Mouse (Mus musculus) ES-E14 (cell line): Measurements from ENCODE around the gene Pias4.

Experiments used
- CHD2 ChIP-seq: IDR thresholded peaks from 2 replicates; pipeline ENCODE4 v1.6.1; 2014; ENCODE audit warnings: mild to moderate bottlenecking, low read depth, low read length, inconsistent platforms
- HCFC1 ChIP-seq: IDR thresholded peaks from 2 replicates; pipeline ENCODE4 v1.6.1; 2012; ENCODE audit warnings: low read length, inconsistent platforms, borderline replicate concordance; ENCODE audit not compliant: insufficient read depth
- MAFK ChIP-seq: IDR thresholded peaks from 2 replicates; pipeline ENCODE4 v1.6.1; 2014; ENCODE audit warnings: mild to moderate bottlenecking, low read depth, low read length, inconsistent platforms; ENCODE audit not compliant: insufficient read depth
- ZC3H11A ChIP-seq: IDR thresholded peaks from 2 replicates; pipeline ENCODE4 v1.6.1; 2012; ENCODE audit warnings: low read depth, mild to moderate bottlenecking, inconsistent platforms, low read length, borderline replicate concordance
- ZNF384 ChIP-seq: IDR thresholded peaks from 2 replicates; pipeline ENCODE4 v1.6.1; 2012; ENCODE audit warnings: low read depth, low read length, inconsistent platforms

- no peak for TF ChIP-seq ZC3H11A
- no peak for TF ChIP-seq MAFK
- no peak for TF ChIP-seq ZNF384
- TF ChIP-seq HCFC1: no peak
- no peak for TF ChIP-seq CHD2
Measured at GRCm38 (mm10) chr10:81122889-81123288, 44.8 kb downstream of the Pias4 start.
